Mouse (Mus musculus) testis, postnatal 14 days (tissue): ENCODE results near the gene Tex22.
A peak's percentile ranks its signal among the peaks of the same experiment; 100 is the strongest.

Experiments
- DNase-seq: peaks from one replicate; pipeline ENCODE4 v3.0.0; 2021; ENCODE audit warnings: low spot score

Tex22 gene

DNA sequence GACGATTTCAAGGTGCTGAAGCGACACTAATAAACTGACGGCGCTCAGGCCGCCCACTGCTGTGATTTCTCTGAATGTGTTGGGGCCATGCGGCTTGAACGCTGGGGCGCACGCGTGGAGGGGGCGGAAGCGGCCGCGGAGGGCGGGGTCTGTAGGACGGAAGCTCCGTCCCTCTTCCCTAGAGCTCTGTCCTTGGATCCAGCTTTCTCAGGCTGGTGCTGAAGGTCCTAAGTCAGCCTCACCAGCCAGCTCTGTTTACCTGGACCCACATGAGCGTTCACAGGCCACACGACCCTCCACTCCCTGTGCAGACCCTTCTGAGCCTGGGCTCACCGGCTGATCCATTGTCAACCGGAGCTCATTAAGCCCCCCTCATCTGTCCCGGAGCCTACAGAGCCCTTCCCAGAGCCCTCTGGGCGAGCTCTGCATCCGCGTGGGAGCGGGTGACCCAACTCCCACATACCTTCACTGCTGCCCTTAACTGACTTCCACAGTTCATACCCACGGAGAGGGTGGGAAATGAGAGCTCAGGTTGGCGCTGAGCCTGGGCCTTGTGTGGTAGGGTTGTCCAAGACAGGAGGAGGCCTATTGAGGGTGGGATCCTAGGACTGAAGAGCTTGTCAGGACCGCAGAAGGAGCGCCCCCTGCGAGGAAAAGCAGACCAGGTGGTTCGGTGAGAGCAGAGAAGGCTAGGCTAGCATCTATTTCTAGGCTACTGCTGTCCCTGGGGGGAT lies at the start of gene Tex22:
Tex22 (plus strand) TSS at position 174 of the 734 bp plus-strand sequence.
- DNase-seq = peak; percentile 83

DNA sequence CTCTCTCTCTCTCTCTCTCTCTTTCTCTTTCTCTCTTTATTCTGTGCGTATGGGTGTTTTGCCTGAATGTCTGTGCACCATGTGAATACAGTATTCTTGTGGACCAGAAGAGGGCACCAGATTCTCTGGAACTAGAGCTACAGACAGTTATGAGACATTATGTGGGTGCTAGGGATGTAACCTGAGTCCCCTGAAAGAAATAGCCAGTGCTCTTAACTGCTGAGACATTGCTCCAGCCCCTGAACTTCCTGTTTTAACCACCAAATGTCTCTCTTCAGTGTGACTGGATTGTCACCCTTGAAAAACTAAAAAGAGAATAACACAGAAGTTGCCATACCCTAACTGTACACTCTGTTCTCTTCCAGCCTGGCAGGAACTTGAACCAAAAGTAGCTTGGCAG lies 47.7 kb upstream of the Tex22 start:
- no peak for DNase-seq

DNA sequence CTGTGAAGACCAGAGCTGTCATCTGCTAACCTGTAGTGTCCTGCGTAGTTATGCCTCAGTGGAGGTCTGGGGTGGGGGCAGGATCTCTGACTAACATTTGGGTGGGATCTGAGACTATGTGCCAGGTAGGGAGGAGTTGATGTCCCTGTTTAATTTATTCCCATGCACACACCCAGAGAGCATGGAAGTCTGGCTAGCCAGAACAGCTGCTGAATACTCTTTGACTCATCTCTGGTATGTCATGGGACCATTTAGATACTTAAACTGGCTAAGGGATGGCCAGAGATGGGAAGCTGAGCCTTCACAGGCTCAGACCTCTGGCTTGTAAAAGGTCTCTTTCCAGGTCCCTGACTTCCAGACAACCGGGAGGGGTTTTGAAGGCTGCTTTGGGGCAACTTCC lies 46.8 kb upstream of the Tex22 start:
- no peak for DNase-seq

DNA sequence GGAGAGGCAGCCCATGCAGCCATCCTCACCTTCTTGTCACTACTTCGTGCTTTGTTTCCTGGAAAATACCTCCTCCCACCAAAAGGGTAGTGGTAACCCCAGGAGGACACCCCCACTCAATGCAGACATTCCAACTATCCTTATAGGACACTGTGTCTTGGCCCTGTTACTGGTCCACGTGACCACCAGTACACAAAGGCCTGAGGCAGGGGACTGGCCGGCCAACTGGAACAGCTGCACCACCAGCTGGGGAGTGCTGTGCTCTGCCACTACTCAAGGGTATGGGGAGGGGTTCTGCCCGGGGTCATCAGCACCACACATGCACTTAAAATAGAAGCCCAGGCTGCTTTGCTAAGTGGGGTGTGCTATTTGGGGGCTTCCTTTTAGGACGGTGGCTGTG lies 46.2 kb upstream of the Tex22 start:
- DNase-seq = no peak

GRCm38 (mm10) chr12:113028898-113029297 lies 45.4 kb upstream of the Tex22 start:
- DNase-seq = no peak

GRCm38 (mm10) chr12:113030046-113030445 lies 44.3 kb upstream of the Tex22 start:
- no peak for DNase-seq

- no peak for DNase-seq
Measured at GRCm38 (mm10) chr12:113030993-113031392, 43.3 kb upstream of the Tex22 start.

GRCm38 (mm10) chr12:113031441-113031840 lies 42.9 kb upstream of the Tex22 start:
- no peak for DNase-seq

- DNase-seq = peak; percentile 77
Measured at GRCm38 (mm10) chr12:113032296-113033250, 41.7 kb upstream of the Tex22 start.

DNA sequence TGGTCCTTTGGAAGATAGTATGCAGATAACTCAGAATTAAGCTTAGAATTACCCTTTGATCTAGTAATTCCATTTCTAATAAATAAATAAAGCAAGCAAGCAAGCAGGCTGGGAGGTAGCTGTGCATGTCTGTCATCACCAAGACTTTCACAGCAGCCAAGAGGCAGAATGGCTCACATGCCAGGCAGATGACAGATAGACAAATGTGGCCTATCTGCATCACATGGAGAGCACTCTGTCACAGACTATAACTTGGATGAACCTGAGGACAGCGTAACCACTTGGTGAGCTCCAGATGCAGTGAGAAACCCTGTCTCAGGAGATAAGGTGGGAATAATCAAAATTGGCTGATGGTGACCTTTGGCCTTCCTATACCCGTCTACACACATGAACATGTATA lies 39.2 kb upstream of the Tex22 start:
- DNase-seq = no peak

- no peak for DNase-seq
Measured at GRCm38 (mm10) chr12:113036996-113037395, 37.3 kb upstream of the Tex22 start.

DNA sequence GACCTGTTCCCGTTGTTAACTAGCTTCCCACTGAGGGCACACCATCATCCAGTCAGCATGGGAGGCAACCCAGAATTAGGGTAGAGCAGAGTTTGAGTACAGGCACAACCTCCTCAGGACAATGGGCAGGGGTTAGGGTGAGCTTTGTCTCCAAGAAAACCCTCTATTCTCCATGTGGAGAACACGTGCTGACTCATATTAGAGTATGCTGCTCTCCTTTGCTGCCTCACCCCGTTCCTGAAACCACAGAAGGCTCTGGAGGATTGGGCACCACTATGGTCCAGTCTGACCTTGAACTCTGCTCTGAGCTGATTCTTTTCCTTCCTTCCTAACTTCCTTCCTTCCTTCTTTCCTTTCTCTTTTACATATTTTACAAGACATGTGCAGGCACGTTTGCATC lies 35.9 kb upstream of the Tex22 start:
- DNase-seq = no peak

- no peak for DNase-seq
Measured at GRCm38 (mm10) chr12:113041481-113042439, 32.5 kb upstream of the Tex22 start.

DNA sequence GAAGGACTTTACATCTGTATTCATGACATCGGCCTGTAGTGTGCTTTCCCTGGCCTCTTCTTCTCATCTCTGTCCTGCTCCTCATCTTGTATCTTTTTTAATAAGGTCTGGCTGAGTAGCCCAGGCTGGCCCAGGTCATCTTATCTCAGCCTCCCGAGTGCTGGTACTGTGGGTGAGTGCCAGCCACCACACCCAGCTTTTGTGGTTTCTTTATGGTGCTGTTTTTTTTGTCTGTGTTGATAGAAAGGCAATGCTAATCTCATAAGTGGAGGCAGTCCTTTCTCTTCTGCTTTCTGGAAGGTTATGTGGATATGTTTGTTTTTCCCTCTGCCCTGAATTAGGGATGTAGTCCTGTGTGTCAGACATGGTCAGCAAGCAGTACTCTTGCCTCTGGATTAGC lies 31.8 kb upstream of the Tex22 start:
- DNase-seq = no peak

DNA sequence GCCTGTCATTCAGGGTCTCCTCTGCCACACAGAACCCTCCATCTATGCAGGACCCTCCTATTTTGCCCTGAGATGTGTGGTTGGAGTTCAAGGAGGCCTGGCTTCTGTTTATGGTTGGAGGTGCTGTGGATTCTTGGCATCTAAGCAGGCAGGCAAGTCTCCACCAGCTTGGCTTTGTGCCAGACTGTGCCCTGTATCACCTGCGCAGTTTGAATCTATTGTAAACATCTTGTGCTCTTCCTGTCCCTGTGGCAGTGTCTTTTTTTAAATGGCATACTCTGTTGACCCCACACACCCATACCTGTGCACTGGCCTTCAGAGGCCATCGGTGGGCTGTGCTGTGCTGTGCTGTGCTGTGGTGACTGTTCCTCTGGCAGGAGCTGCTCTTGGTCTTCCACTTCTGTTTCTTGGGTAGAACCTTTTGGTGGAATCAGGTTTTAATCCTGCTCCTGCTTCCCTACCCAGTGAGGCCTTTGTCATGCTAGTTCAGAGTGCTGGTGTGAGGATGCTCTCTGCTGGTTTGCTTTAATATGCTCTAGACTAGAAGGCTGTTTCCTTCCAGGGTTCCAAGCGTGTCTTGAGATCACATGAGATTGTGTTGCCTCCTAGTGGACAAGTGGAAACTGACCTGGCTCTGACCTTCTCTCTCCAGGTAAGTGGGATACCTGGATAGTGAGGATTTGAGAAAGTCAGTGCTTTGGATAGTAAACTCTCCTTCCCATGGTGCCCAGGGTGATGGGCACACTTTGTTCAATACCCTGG lies 29.2 kb upstream of the Tex22 start:
- DNase-seq = no peak

- no peak for DNase-seq
Measured at GRCm38 (mm10) chr12:113046861-113047260, 27.4 kb upstream of the Tex22 start.

DNA sequence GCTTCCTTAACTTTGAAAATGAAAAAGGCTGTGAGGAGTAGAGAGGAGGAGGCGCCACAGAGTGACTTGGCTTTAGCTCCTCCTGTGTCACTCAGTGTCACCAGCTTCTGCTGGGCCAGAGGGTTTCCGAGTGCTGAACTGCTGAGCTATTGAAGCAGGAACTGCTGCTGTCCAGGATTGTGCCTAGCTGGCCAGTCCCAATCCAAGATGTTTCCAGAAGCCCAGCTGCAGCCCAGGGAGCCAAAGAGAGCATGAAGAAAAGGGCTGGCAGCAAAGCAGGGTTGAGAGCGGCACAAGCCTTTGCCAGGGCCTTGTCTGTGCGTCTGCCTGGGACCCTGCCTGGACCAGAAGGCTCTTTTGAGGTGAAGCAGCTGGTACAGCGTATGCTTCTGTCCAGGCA lies 26.2 kb upstream of the Tex22 start:
- no peak for DNase-seq

DNA sequence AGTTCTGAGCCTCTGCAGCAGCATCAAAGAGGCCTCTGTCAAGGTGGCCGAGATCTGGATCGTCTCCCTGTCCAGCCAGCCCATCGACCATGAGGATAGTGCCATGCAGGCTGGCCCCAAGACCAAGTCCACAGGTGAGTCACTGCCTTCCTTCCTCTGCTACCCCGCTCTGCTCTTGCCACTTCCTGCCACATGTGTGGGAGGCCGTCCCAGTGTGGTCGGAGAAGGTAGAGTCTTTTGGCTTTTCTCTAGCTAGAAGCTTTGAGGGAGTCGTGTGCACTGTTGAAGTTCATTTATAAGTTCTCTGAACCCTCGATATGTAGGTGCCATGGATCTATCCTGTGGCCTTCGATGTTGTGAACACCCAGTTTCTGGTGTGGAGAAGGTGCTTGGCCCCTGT lies 24.5 kb upstream of the Tex22 start:
- no peak for DNase-seq

GRCm38 (mm10) chr12:113050671-113051070 lies 23.6 kb upstream of the Tex22 start:
- no peak for DNase-seq

- DNase-seq = no peak
Measured at GRCm38 (mm10) chr12:113051628-113052403, 22.5 kb upstream of the Tex22 start.
